Comparison of ENCODE assay signal across 8 mouse cellular contexts in genomic region chr17:35439295-35439747, GRCm38 (mm10). TPM values are rescaled to one million over a fixed set of nuclear protein-coding genes. Genes with fewer than 3 reads are reported as not detected.
DNase-seq lines count a peak whose midpoint lies in the region; ATAC-seq and TF ChIP-seq lines count a peak whose summit lies in the region.
"Not testable (repeated sequence)": the region's sequence is repeated elsewhere in the genome, so short reads cannot be mapped to it uniquely, and the experiment has no call there.

No protein-coding gene starts in this region.

- H3K9ac ChIP-seq in heart, embryonic 16.5 days (ENCODE audit: low read length): peak overlapping the region; percentile 65
- peak overlapping the region; percentile 10; the same call in 1 of the 2 replicates for H3K9ac ChIP-seq in liver, embryonic 11.5 days (ENCODE audit: low read depth, low read length)
- peak overlapping the region; percentile 41; the same call in 1 of the 2 replicates for H3K9ac ChIP-seq in midbrain, embryonic 14.5 days (replicated peaks; ENCODE audit: low read length)
- H3K9ac ChIP-seq in stomach, embryonic 14.5 days (replicated peaks; ENCODE audit: low read depth, low read length): peak overlapping the region; percentile 7; the same call in 1 of the 2 replicates

- DNase-seq in CD4-positive helper T cell, adult 2 months (ENCODE audit: low read depth, low spot score): peak; percentile 63
- peak; percentile 17 for DNase-seq in brain, embryonic 14.5 days (ENCODE audit: low read depth)
- DNase-seq in forebrain, embryonic 10.5 days (ENCODE audit: extremely low spot score, low spot score): peak; percentile 56
- peak; percentile 20 for DNase-seq in kidney, adult 18-20 months
- not testable (repeated sequence) for DNase-seq in liver, embryonic 11.5 days (ENCODE audit: low spot score)
- peak; percentile 63 for DNase-seq in midbrain, embryonic 14.5 days

- TF ChIP-seq POLR2A in brain, embryonic 14.5 days (IDR thresholded peaks at IDR 0.05; ENCODE audit: borderline replicate concordance, extremely low read depth, insufficient read depth, insufficient read length, poor library complexity, severe bottlenecking): not testable (repeated sequence)

- not testable (repeated sequence) for H3K9me3 ChIP-seq in forebrain, embryonic 10.5 days; heart, embryonic 16.5 days (replicated peaks; ENCODE audit: control insufficient read depth, low read length); liver, embryonic 11.5 days (ENCODE audit: control insufficient read depth, low read length); midbrain, embryonic 14.5 days (ENCODE audit: control insufficient read depth, low read length); stomach, embryonic 14.5 days (ENCODE audit: control insufficient read depth, low read depth, low read length)

- ATAC-seq in heart, embryonic 16.5 days (replicated peaks; ENCODE audit: extremely low read depth, insufficient read depth, low FRiP score): peak; percentile 32; the same call in 1 of the 2 replicates
- ATAC-seq in liver, embryonic 11.5 days (replicated peaks; ENCODE audit: low FRiP score): peak; percentile 34; the same call in 1 of the 2 replicates
- peak; percentile 55; the same call in 1 of the 2 replicates for ATAC-seq in midbrain, embryonic 14.5 days (ENCODE audit: low FRiP score, low TSS enrichment)
- peak; percentile 7; the same call in 1 of the 2 replicates for ATAC-seq in stomach, embryonic 14.5 days (ENCODE audit: insufficient number of reproducible peaks, insufficient read depth, low FRiP score, low read depth)

- H3K36me3 ChIP-seq in forebrain, embryonic 10.5 days (replicated peaks); heart, embryonic 16.5 days (ENCODE audit: control insufficient read depth, insufficient read depth); liver, embryonic 11.5 days (ENCODE audit: control insufficient read depth, insufficient read depth, low read length); midbrain, embryonic 14.5 days (ENCODE audit: control insufficient read depth, insufficient read depth, low read length); stomach, embryonic 14.5 days (ENCODE audit: control insufficient read depth, insufficient read depth, low read length): not testable (repeated sequence)

- peak overlapping the region; percentile 61 for H3K4me3 ChIP-seq in forebrain, embryonic 10.5 days
- H3K4me3 ChIP-seq in heart, embryonic 16.5 days (ENCODE audit: low read length): peak overlapping the region; percentile 55
- peak overlapping the region; percentile 42 for H3K4me3 ChIP-seq in liver, embryonic 11.5 days (ENCODE audit: low read depth, low read length)
- H3K4me3 ChIP-seq in midbrain, embryonic 14.5 days (replicated peaks; ENCODE audit: low read depth, low read length): peak overlapping the region; percentile 42
- peak overlapping the region; percentile 43 for H3K4me3 ChIP-seq in stomach, embryonic 14.5 days (ENCODE audit: low read depth, low read length)

- 1% methylated on average over 47 of the region's 48 CpGs for WGBS in forebrain, embryonic 10.5 days
- WGBS in heart, embryonic 16.5 days: 3% methylated on average over 40 of the region's 48 CpGs
- 3% methylated on average over 41 of the region's 48 CpGs for WGBS in liver, embryonic 11.5 days
- WGBS in midbrain, embryonic 14.5 days: 1% methylated on average over 40 of the region's 48 CpGs
- 1% methylated on average over 40 of the region's 48 CpGs for WGBS in stomach, embryonic 14.5 days

- peaks cover 35% of the 10 kb centered on the region for H3K27me3 ChIP-seq in forebrain, embryonic 10.5 days (ENCODE audit: poor library complexity, severe bottlenecking)
- not testable (repeated sequence) for H3K27me3 ChIP-seq in heart, embryonic 16.5 days (ENCODE audit: control insufficient read depth, insufficient read depth, low read length); midbrain, embryonic 14.5 days (ENCODE audit: control insufficient read depth, insufficient read depth, low read length); stomach, embryonic 14.5 days (ENCODE audit: control insufficient read depth, insufficient read depth, low read length)
- H3K27me3 ChIP-seq in liver, embryonic 11.5 days (replicated peaks; ENCODE audit: control insufficient read depth, insufficient read depth, low read length): peaks cover 21% of the 10 kb centered on the region

- peak overlapping the region; percentile 86 for H3K4me2 ChIP-seq in heart, embryonic 16.5 days (ENCODE audit: low read depth, low read length)
- H3K4me2 ChIP-seq in liver, embryonic 11.5 days: peak overlapping the region; percentile 63
- peak overlapping the region; percentile 70 for H3K4me2 ChIP-seq in midbrain, embryonic 14.5 days (ENCODE audit: low read length)
- H3K4me2 ChIP-seq in stomach, embryonic 14.5 days (replicated peaks; ENCODE audit: low read depth, low read length): peak overlapping the region; percentile 84

- peak overlapping the region; percentile 81 for H3K27ac ChIP-seq in forebrain, embryonic 10.5 days
- not testable (repeated sequence) for H3K27ac ChIP-seq in heart, embryonic 16.5 days (ENCODE audit: low read length); liver, embryonic 11.5 days (ENCODE audit: low read depth, low read length); midbrain, embryonic 14.5 days (replicated peaks; ENCODE audit: low read depth, low read length); stomach, embryonic 14.5 days (ENCODE audit: low read length)

- peaks cover 15% of the 10 kb centered on the region for H3K4me1 ChIP-seq in forebrain, embryonic 10.5 days
- H3K4me1 ChIP-seq in heart, embryonic 16.5 days (ENCODE audit: control insufficient read depth, insufficient read depth, low read length); liver, embryonic 11.5 days (replicated peaks; ENCODE audit: control insufficient read depth, insufficient read depth, low read length); midbrain, embryonic 14.5 days (ENCODE audit: control insufficient read depth, insufficient read depth, low read length); stomach, embryonic 14.5 days (ENCODE audit: control insufficient read depth, insufficient read depth, low read length): not testable (repeated sequence)

- TF ChIP-seq CTCF in brain, embryonic 14.5 days (IDR thresholded peaks at IDR 0.05; ENCODE audit: borderline replicate concordance, extremely low read depth, insufficient read depth, insufficient read length): not testable (repeated sequence)

RNA-seq across cellular contexts. Expression of gene H2-Q7, which starts 0.4 kb away (rescaled TPM):
- 3.6 and 4.3 TPM in 2 replicates for polyA plus RNA-seq in brain, embryonic 14.5 days (2012; rRNA removed)
- 18.5 and 19.8 TPM in 2 replicates for polyA plus RNA-seq in forebrain, embryonic 10.5 days (2016; fragmentation: Nextera tagmentation; extraction: Ambion mirVana)
- polyA plus RNA-seq in heart, embryonic 16.5 days (2015; fragmentation: Nextera tagmentation; extraction: Ambion mirVana): 3.7 and 5.9 TPM in 2 replicates
- polyA plus RNA-seq in liver, embryonic 11.5 days (2014; fragmentation: Nextera tagmentation; extraction: Ambion mirVana): 29.9 and 30.8 TPM in 2 replicates
- polyA plus RNA-seq in midbrain, embryonic 14.5 days (2014; fragmentation: Nextera tagmentation; extraction: Ambion mirVana): 2.5 and 2.8 TPM in 2 replicates
- 2.6 and 4.6 TPM in 2 replicates for polyA plus RNA-seq in stomach, embryonic 14.5 days (2014; fragmentation: Nextera tagmentation; extraction: Ambion mirVana)

RNA-seq across cellular contexts. Expression of gene H2-Q6, which starts 14.7 kb away (rescaled TPM):
- polyA plus RNA-seq in brain, embryonic 14.5 days (2012; rRNA removed): 0.57 and 0.58 TPM in 2 replicates
- polyA plus RNA-seq in forebrain, embryonic 10.5 days (2016; fragmentation: Nextera tagmentation; extraction: Ambion mirVana): 2.1 and 2.5 TPM in 2 replicates
- 1.1 and 2.8 TPM in 2 replicates for polyA plus RNA-seq in heart, embryonic 16.5 days (2015; fragmentation: Nextera tagmentation; extraction: Ambion mirVana)
- 15.2 and 16.4 TPM in 2 replicates for polyA plus RNA-seq in liver, embryonic 11.5 days (2014; fragmentation: Nextera tagmentation; extraction: Ambion mirVana)
- 0.61 and 0.63 TPM in 2 replicates for polyA plus RNA-seq in midbrain, embryonic 14.5 days (2014; fragmentation: Nextera tagmentation; extraction: Ambion mirVana)
- polyA plus RNA-seq in stomach, embryonic 14.5 days (2014; fragmentation: Nextera tagmentation; extraction: Ambion mirVana): 0.30 and 0.76 TPM in 2 replicates

RNA-seq across cellular contexts. Expression of gene H2-Q10, which starts 30.6 kb away (rescaled TPM):
- 0.11 and 0.26 TPM in 2 replicates for polyA plus RNA-seq in brain, embryonic 14.5 days (2012; rRNA removed)
- 0.36 and 0.37 TPM in 2 replicates for polyA plus RNA-seq in forebrain, embryonic 10.5 days (2016; fragmentation: Nextera tagmentation; extraction: Ambion mirVana)
- 0.55 and 0.58 TPM in 2 replicates for polyA plus RNA-seq in heart, embryonic 16.5 days (2015; fragmentation: Nextera tagmentation; extraction: Ambion mirVana)
- 72.3 and 73.7 TPM in 2 replicates for polyA plus RNA-seq in liver, embryonic 11.5 days (2014; fragmentation: Nextera tagmentation; extraction: Ambion mirVana)
- 0.38 TPM in 1 of 2 replicates, not detected in the other for polyA plus RNA-seq in midbrain, embryonic 14.5 days (2014; fragmentation: Nextera tagmentation; extraction: Ambion mirVana)
- 0.71 and 1.1 TPM in 2 replicates for polyA plus RNA-seq in stomach, embryonic 14.5 days (2014; fragmentation: Nextera tagmentation; extraction: Ambion mirVana)

RNA-seq across cellular contexts. Expression of gene H2-Q4, which starts 59.9 kb away (rescaled TPM):
- 2.9 and 3.0 TPM in 2 replicates for polyA plus RNA-seq in brain, embryonic 14.5 days (2012; rRNA removed)
- 3.0 and 3.1 TPM in 2 replicates for polyA plus RNA-seq in forebrain, embryonic 10.5 days (2016; fragmentation: Nextera tagmentation; extraction: Ambion mirVana)
- polyA plus RNA-seq in heart, embryonic 16.5 days (2015; fragmentation: Nextera tagmentation; extraction: Ambion mirVana): 3.2 and 4.1 TPM in 2 replicates
- 1.8 and 2.0 TPM in 2 replicates for polyA plus RNA-seq in liver, embryonic 11.5 days (2014; fragmentation: Nextera tagmentation; extraction: Ambion mirVana)
- polyA plus RNA-seq in midbrain, embryonic 14.5 days (2014; fragmentation: Nextera tagmentation; extraction: Ambion mirVana): 0.18 and 0.80 TPM in 2 replicates
- 2.1 and 3.3 TPM in 2 replicates for polyA plus RNA-seq in stomach, embryonic 14.5 days (2014; fragmentation: Nextera tagmentation; extraction: Ambion mirVana)

Comparison
In these comparisons a context has a peak if more than half of its experiments do, and no peak if none do; other contexts are left out.
1. H3K9ac ChIP-seq: peak in every context shown above with its lines; median percentile 65 in heart, embryonic 16.5 days; 41 in midbrain, embryonic 14.5 days; 10 in liver, embryonic 11.5 days; 7 in stomach, embryonic 14.5 days.
2. RNA of gene H2-Q10, which starts 30.6 kb away (polyA plus RNA-seq): 72.3 to 73.7 TPM in liver, embryonic 11.5 days; 0.71 to 1.1 TPM in stomach, embryonic 14.5 days, 0.55 to 0.58 TPM in heart, embryonic 16.5 days, 0.36 to 0.37 TPM in forebrain, embryonic 10.5 days, 0.11 to 0.26 TPM in brain, embryonic 14.5 days and 0.38 TPM in midbrain, embryonic 14.5 days; every median in the first group is over 10 times any median in the second.
3. Peak in every context shown above with its lines, with median percentiles within 50 percentile points of each other: H3K4me3 ChIP-seq, ATAC-seq and H3K4me2 ChIP-seq.